Comparison of ENCODE assay signal across 9 mouse cellular contexts in the genomic region with DNA sequence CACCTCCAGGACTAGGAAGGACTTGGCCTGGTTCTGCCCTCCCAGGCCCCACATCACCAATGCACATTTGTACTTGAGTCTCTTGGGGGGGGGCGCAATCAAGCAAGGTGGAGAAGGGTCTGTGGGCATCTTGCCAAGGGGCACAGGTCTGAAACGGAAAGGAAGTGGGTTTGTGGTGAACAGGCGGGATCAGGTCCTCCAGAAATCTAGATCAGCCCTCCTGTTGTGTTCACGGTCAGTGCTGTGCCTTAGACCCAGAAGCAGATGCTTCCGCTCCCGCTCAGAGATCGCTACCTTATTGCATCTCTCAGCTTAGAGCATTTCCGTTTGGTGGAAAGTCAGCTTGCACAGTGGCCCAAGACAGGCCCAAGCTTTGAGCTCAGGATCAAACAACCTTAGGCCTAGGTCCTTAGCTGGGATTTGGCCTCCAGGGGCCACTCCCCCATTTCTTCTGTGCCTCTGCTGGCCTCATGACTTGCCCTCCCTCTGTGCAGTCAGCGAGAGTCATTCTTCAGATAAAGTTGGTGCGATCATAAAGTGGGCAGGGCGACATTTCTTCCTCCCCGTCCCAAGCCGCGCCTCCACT. TPM values are rescaled to one million over a fixed set of nuclear protein-coding genes. Genes with fewer than 3 reads are reported as not detected.
DNase-seq lines count a peak whose midpoint lies in the region; ATAC-seq and TF ChIP-seq lines count a peak whose summit lies in the region.
"Had no signal": no experiment of that assay in that cellular context is flagged by ENCODE, and none has a peak within 500 bp of the region (broad histone marks: within the 10 kb centered on the region; RNA-seq: fewer than 3 reads in every experiment).

No protein-coding gene starts in this region.

- H3K4me3 ChIP-seq in lung, postnatal 0 days (ENCODE audit: low read depth, low read length): no peak overlapping the region
- no peak overlapping the region for H3K4me3 ChIP-seq in limb, embryonic 15.5 days

- H3K4me2 ChIP-seq in lung, postnatal 0 days (replicated peaks; ENCODE audit: low read depth, low read length): no peak overlapping the region
- no peak overlapping the region for H3K4me2 ChIP-seq in limb, embryonic 15.5 days

- no peak overlapping the region for H3K27ac ChIP-seq in lung, postnatal 0 days (ENCODE audit: low read length)
- H3K27ac ChIP-seq in limb, embryonic 15.5 days: 0 out of 2 replicates have a peak overlapping the region, but pooled peaks have one; percentile 44

- H3K27me3 ChIP-seq in lung, postnatal 0 days (replicated peaks; ENCODE audit: insufficient read depth, low read length): no peaks in the 10 kb centered on the region
- no peaks in the 10 kb centered on the region for H3K27me3 ChIP-seq in limb, embryonic 15.5 days

- no peak for TF ChIP-seq EP300 in lung, postnatal 0 days (IDR thresholded peaks at IDR 0.05)

- 27% methylated on average over 14 of the region's 14 CpGs for WGBS in lung, postnatal 0 days
- 25% methylated on average over 14 of the region's 14 CpGs for WGBS in limb, embryonic 15.5 days

- no peaks in the 10 kb centered on the region for H3K9me3 ChIP-seq in lung, postnatal 0 days (ENCODE audit: low read length)
- H3K9me3 ChIP-seq in limb, embryonic 15.5 days: no peaks in the 10 kb centered on the region

- peak; percentile 63 for DNase-seq in embryo, embryonic 10 days (ENCODE audit: low spot score)
- DNase-seq in embryo, embryonic 9.5 days (ENCODE audit: extremely low spot score): no peak
- peak; percentile 39 for DNase-seq in lung, postnatal 0 days (ENCODE audit: low spot score)
- DNase-seq in lung, adult 18-20 months: no peak
- DNase-seq in thymus, postnatal 14 days: peak; percentile 53
- no peak for DNase-seq in frontal cortex, postnatal 25 days (ENCODE audit: low spot score in 2 of 2)
- DNase-seq: adrenal gland, postnatal 10 days had no signal

- H3K4me1 ChIP-seq in lung, postnatal 0 days (ENCODE audit: insufficient read depth, low read depth, low read length): no peaks in the 10 kb centered on the region; the same call in 1 of the 2 replicates
- peaks cover 65% of the 10 kb centered on the region for H3K4me1 ChIP-seq in limb, embryonic 15.5 days

- ATAC-seq in lung, postnatal 0 days: peak; percentile 46
- ATAC-seq in limb, embryonic 15.5 days (ENCODE audit: insufficient number of reproducible peaks, low FRiP score, low TSS enrichment, low read depth): no peak
- ATAC-seq in activated CD4-positive, CD25-positive, alpha-beta regulatory T cell, adult 4 months: no peak

- no peak overlapping the region for H3K9ac ChIP-seq in lung, postnatal 0 days (replicated peaks; ENCODE audit: low read depth)
- no peak overlapping the region for H3K9ac ChIP-seq in limb, embryonic 15.5 days

- H3K36me3 ChIP-seq in lung, postnatal 0 days (ENCODE audit: insufficient read depth, low read length): no peaks in the 10 kb centered on the region
- no peaks in the 10 kb centered on the region for H3K36me3 ChIP-seq in limb, embryonic 15.5 days

- TF ChIP-seq CTCF in lung, postnatal 0 days (IDR thresholded peaks at IDR 0.05): no peak

RNA-seq across cellular contexts. Expression of a gene that starts 19.6 kb away (rescaled TPM):
- polyA plus RNA-seq in lung, postnatal 0 days (2015; fragmentation: Nextera tagmentation; extraction: Ambion mirVana): 4.8 and 6.6 TPM in 2 replicates
- polyA plus RNA-seq in limb, embryonic 15.5 days (2015; fragmentation: Nextera tagmentation; extraction: Ambion mirVana): 3.2 and 3.8 TPM in 2 replicates
- polyA plus RNA-seq in activated CD4-positive, CD25-positive, alpha-beta regulatory T cell, adult 4 months (2017; shearing (Covaris generic)): under 1 TPM in 1 of 2 experiments, not detected in 1; 0.28 TPM

RNA-seq across cellular contexts. Expression of a gene that starts 22.9 kb away (rescaled TPM):
- 126 and 138 TPM in 2 replicates for polyA plus RNA-seq in lung, postnatal 0 days (2015; fragmentation: Nextera tagmentation; extraction: Ambion mirVana)
- polyA plus RNA-seq in limb, embryonic 15.5 days (2015; fragmentation: Nextera tagmentation; extraction: Ambion mirVana): 242 and 272 TPM in 2 replicates
- polyA plus RNA-seq in activated CD4-positive, CD25-positive, alpha-beta regulatory T cell, adult 4 months (2017; shearing (Covaris generic)): 100 to 1,000 TPM; 121 to 136 TPM

Comparison
In these comparisons a context has a peak if more than half of its experiments do, and no peak if none do; other contexts are left out.
1. DNase-seq: peak in embryo, embryonic 10 days (single experiment), lung, postnatal 0 days (single experiment) and thymus, postnatal 14 days (single experiment); none in embryo, embryonic 9.5 days (single experiment), lung, adult 18-20 months (0 of 2) and frontal cortex, postnatal 25 days (0 of 2).